Mouse (Mus musculus) retina, adult 2 months (tissue): ENCODE data around the gene Rrp12.
A peak's percentile ranks its signal among the peaks of the same experiment; 100 is the strongest.
"Not testable (repeated sequence)": the region's sequence is repeated elsewhere in the genome, so short reads cannot be mapped to it uniquely, and the experiment has no call there.

Experiments
- DNase-seq: peaks from one replicate; pipeline ENCODE4 v3.0.0-alpha.2; 2012; ENCODE audit warnings: low read depth, low spot score

Rrp12 gene

GRCm38 (mm10) chr19:41906311-41907078 lies 10.5 kb upstream of the Rrp12 start:
- DNase-seq, result no peak

GRCm38 (mm10) chr19:41905246-41905645 lies 9.3 kb upstream of the Rrp12 start:
- no peak for DNase-seq

GRCm38 (mm10) chr19:41902848-41903593 lies 7.0 kb upstream of the Rrp12 start:
- no peak for DNase-seq

GRCm38 (mm10) chr19:41901696-41902095 lies 5.7 kb upstream of the Rrp12 start:
- no peak for DNase-seq

- no peak for DNase-seq
These were observed 4.6 kb upstream of the Rrp12 start for GRCm38 (mm10) chr19:41900495-41901090.

GRCm38 (mm10) chr19:41898860-41899259 lies 2.9 kb upstream of the Rrp12 start:
- peak; percentile 32 for DNase-seq

- no peak for DNase-seq
These were observed 342 bp upstream of the Rrp12 start for GRCm38 (mm10) chr19:41896319-41896711.

GRCm38 (mm10) chr19:41894959-41895358 lies 1.0 kb downstream of the Rrp12 start:
- DNase-seq, result no peak

- DNase-seq, result no peak
These were observed 7.8 kb downstream of the Rrp12 start for GRCm38 (mm10) chr19:41888191-41888590.

- DNase-seq, result no peak
These were observed 12.1 kb downstream of the Rrp12 start for GRCm38 (mm10) chr19:41883882-41884281.

GRCm38 (mm10) chr19:41881842-41882241 lies 14.1 kb downstream of the Rrp12 start:
- no peak for DNase-seq

GRCm38 (mm10) chr19:41874356-41874755 lies 21.6 kb downstream of the Rrp12 start:
- DNase-seq, result no peak

GRCm38 (mm10) chr19:41872285-41872684 lies 23.7 kb downstream of the Rrp12 start:
- no peak for DNase-seq

- not testable (repeated sequence) for DNase-seq
These were observed 26.0 kb downstream of the Rrp12 start for GRCm38 (mm10) chr19:41869946-41870345.

- DNase-seq, result no peak
These were observed 26.7 kb downstream of the Rrp12 start for GRCm38 (mm10) chr19:41869296-41869695.

- no peak for DNase-seq
These were observed 29.3 kb downstream of the Rrp12 start for GRCm38 (mm10) chr19:41866707-41867106.

- no peak for DNase-seq
These were observed 38.1 kb downstream of the Rrp12 start for GRCm38 (mm10) chr19:41857816-41858310.

- no peak for DNase-seq
These were observed 38.7 kb downstream of the Rrp12 start for GRCm38 (mm10) chr19:41857086-41857762.

- DNase-seq, result no peak
These were observed 43.5 kb downstream of the Rrp12 start for GRCm38 (mm10) chr19:41852423-41852822.

- DNase-seq, result no peak
These were observed 45.0 kb downstream of the Rrp12 start for GRCm38 (mm10) chr19:41850719-41851543.
